Mouse (Mus musculus): ENCODE measurements at regions not wholly inside any gene's neighbourhood (a gene's known extent, or its start where the extent isn't known, plus 50 kb on each side); places are given as distances from the start of the nearest gene placed in this dataset.
A peak's percentile ranks its signal among the peaks of the same experiment; 100 is the strongest.

- peak; percentile 64 for ATAC-seq (replicated peaks; ENCODE audit: poor library complexity, severe bottlenecking)
Measured at GRCm38 (mm10) chr17:64492614-64493269, 107.8 kb upstream of the Man2a1 start.

- ATAC-seq (replicated peaks; ENCODE audit: poor library complexity, severe bottlenecking) = peak; percentile 65; the same call in 1 of the 2 replicates
Measured at GRCm38 (mm10) chr17:64499281-64499997, 101.1 kb upstream of the Man2a1 start.

- ATAC-seq (replicated peaks; ENCODE audit: poor library complexity, severe bottlenecking) = no peak
Measured at GRCm38 (mm10) chr17:64502376-64502775, 98.2 kb upstream of the Man2a1 start.

DNA sequence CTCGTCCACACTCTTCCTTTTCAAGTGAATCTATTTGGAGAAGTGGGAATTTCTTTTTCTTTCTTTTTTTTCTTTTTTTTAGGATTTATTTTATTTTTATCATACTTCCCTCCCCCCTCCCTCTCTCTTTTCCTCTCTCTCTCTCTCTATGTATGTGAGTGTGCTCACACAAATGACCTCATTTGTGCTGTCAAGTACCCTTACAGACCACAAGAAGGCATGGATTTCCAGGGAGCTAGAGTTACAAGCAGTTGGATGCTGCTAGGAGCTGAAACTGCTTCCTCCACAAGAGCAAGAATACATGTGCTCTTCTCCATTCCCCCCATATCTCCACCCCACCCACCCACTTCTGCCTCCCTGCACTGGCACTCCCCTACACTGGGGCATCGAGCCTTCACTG lies 94.6 kb upstream of the Man2a1 start:
- ATAC-seq (replicated peaks; ENCODE audit: poor library complexity, severe bottlenecking) = no peak

DNA sequence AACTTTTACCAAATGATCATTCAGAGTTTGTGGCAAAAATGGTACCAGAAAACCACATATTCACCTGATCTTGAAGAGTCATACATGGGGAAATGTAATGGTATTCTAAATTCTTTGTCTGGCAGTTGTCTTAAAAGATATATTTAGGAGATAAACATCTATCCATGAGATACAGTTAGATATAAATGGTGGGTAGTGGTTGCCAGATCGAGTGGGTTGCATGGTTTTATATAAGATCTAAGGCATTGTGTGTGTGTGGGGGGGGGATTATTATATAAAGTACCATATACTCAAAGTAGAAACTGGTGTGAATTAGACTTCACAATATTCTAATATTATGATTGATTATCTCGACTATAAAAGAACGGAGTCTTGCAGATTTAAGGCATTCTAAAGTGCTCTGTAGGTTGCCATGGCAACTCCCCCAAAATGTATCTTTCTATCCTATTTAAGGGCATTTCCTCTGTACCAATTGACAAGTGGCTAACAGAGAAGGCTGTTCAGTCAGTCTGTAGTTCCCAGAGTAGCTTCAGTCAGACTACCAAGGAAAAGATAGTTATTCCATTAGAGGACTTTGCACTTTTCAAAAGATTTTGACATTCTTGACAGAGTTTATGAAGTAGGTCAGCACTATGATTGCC lies 89.3 kb upstream of the Man2a1 start:
- ATAC-seq (replicated peaks; ENCODE audit: poor library complexity, severe bottlenecking) = no peak

GRCm38 (mm10) chr17:64522213-64522612 lies 78.3 kb upstream of the Man2a1 start:
- peak; percentile 79 for ATAC-seq (replicated peaks; ENCODE audit: poor library complexity, severe bottlenecking)

DNA sequence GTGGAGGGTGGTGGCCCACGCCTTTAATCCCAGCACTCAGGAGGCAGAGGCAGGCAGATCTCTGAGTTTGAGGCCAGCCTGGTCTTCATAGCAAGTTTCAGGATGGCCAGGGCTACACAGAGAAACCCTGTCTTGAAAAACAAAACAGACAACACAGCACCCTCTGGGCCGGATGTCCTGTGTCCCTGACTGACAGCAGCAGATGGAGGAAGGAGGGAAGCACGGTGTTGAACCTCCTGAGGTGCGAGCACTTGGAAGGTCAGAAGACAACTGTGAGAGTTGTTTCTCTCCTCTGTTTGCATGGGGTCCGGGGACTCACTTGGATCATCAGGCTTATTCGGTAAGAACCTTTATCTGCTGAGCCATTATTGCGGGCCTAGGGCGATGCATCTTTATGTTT lies 76.6 kb upstream of the Man2a1 start:
- no peak for ATAC-seq (replicated peaks; ENCODE audit: poor library complexity, severe bottlenecking)

GRCm38 (mm10) chr17:64527817-64528216 lies 72.7 kb upstream of the Man2a1 start:
- ATAC-seq (replicated peaks; ENCODE audit: poor library complexity, severe bottlenecking) = no peak

DNA sequence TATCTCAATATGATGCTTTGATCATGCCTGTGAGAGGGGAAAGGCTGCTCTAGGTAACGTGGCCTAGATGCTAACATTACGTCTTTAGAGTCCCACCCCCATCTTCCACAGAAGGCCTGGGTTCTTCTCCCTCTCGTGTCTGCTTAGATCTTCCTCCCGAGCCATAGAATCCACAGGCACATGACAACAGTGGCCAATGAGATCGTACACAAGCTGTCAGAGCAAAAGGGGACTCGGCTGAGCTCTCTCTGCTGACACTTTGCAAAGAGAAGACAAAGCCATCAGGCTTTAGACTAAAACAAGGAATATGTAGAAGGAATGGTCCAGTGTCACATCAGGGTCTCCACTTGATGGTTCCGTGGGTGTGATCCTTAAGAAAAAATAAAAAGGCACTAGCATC lies 72.1 kb upstream of the Man2a1 start:
- no peak for ATAC-seq (replicated peaks; ENCODE audit: poor library complexity, severe bottlenecking)

DNA sequence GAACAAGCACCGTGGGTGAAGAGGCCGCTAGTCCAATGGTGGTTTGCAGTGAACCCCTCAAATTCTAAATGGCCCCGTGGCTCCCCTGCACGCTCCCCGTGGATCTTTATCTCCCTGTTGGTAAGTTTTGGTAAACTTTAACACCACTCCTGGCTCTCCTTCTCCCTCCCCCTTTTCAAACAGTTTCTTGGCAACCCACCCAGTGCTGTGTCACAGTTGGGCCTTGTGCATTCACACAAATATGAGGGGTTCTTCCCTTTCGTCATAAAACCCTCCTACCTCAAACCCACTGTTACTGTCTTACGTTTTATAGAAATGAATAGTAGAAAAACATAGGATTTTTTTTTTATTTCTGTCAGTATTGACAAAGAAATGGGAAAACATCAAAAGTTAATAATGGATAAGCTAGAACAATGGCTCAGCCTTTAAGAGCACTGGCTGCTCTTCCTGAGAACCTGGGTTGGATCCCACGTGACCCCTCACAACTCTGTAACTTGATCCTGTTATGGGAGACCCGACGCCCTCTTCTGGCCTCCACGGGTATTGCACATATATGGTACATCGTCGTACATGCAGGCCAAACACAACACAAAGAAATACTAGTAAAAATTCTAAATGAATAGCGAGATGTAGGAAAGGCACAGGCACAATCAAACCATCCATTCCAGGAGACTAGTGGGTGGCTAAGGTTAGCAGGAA lies 71.1 kb upstream of the Man2a1 start:
- ATAC-seq (replicated peaks; ENCODE audit: poor library complexity, severe bottlenecking) = no peak

- ATAC-seq (replicated peaks; ENCODE audit: poor library complexity, severe bottlenecking) = peak; percentile 89
Measured at GRCm38 (mm10) chr17:64531150-64531549, 69.4 kb upstream of the Man2a1 start.

GRCm38 (mm10) chr17:64534323-64534722 lies 66.2 kb upstream of the Man2a1 start:
- ATAC-seq (replicated peaks; ENCODE audit: poor library complexity, severe bottlenecking) = no peak

- no peak for ATAC-seq (replicated peaks; ENCODE audit: poor library complexity, severe bottlenecking)
Measured at GRCm38 (mm10) chr17:64538520-64538953, 62.0 kb upstream of the Man2a1 start.

DNA sequence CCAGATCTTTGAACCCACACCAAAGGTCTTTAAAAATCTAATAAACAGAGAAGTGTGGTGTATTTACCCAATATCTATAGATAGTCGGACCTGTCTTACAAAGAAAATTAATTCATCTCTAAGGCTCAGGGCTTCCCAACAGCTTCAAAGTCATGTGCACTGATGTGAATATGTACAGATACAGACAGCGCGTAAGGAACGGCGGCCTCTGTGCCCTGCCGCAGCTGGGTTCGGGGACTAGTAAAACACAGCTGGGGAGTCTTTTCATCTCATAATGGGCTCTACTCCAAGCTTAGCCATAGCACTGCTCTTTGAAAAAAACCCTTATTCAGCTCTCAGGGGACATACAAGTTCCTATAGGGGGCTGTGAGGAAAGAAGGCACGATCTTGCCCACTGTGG lies 60.1 kb upstream of the Man2a1 start:
- ATAC-seq (replicated peaks; ENCODE audit: poor library complexity, severe bottlenecking) = no peak

GRCm38 (mm10) chr17:64548536-64548935 lies 52.0 kb upstream of the Man2a1 start:
- ATAC-seq (replicated peaks; ENCODE audit: poor library complexity, severe bottlenecking) = no peak

DNA sequence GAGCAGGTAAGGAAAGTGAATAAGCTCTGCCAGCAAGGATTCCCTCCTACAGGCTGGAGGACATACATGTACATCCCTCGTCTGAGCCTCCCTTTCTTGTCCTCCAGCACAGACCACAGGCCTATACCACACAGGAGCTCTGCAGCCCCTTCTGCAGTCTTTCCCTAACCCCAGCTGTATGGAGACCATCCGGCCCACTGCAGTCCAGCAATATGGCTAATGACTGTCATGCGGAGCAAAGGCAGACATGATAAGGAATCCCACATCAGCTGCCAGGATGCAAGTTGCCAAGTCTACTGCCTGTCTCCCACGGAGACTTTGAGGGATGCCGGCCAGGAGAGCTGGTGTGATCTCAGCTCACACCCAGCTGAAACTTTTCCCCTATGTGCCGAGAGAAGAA lies 50.5 kb upstream of the Man2a1 start:
- no peak for ATAC-seq (replicated peaks; ENCODE audit: poor library complexity, severe bottlenecking)

Measured in granulocyte monocyte progenitor cell, adult 5-6 weeks (primary cell).